Mouse (Mus musculus) monocyte, adult 5-6 weeks (primary cell): Measurements from ENCODE around the gene Gm11027. TPM values are rescaled to one million over a fixed set of nuclear protein-coding genes. Genes with fewer than 3 reads are reported as not detected.
A peak's percentile ranks its signal among the peaks of the same experiment; 100 is the strongest.
"Not testable (repeated sequence)": the region's sequence is repeated elsewhere in the genome, so short reads cannot be mapped to it uniquely, and the experiment has no call there.

ENCODE experiments used
- ATAC-seq: fragments of 153-309, 156-312 bp; replicated peaks from 2 replicates; pipeline ENCODE4 v1.8.0; 2017; ENCODE audit warnings: mild to moderate bottlenecking; ENCODE audit not compliant: low TSS enrichment, insufficient number of reproducible peaks, severe bottlenecking, poor library complexity, low FRiP score
- total RNA-seq: library from RNA; stranded (forward); fragments of 200-1000, 200-491, 200-594 nt; gene quantifications from 3 replicates; pipeline ENCODE4 v1.2.3, GENCODE M21; 2017

Gene Gm11027
- not detected in 3 replicates for total RNA-seq

DNA sequence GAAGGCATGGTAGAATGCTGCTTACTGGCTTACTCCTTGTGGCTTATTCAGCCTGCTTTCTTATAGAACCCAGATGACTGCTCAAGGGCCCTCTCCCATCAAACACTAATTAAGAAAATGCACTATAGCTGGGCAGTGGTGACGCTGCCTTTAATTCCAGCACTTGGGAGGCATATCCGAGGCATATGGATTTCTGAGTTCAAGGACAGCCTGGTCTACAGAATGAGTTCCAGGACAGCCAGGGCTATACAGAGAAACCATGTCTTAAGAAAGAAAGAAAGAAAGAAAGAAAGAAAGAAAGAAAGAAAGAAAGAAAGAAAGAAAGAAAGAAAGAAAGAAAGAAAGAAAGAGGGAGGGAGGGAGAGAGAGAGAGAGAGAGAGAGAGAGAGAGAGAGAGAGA is at the start of gene Gm11027:
Gm11027 (plus strand) TSS at position 301 of the 400 bp plus-strand sequence.
- ATAC-seq = not testable (repeated sequence)

DNA sequence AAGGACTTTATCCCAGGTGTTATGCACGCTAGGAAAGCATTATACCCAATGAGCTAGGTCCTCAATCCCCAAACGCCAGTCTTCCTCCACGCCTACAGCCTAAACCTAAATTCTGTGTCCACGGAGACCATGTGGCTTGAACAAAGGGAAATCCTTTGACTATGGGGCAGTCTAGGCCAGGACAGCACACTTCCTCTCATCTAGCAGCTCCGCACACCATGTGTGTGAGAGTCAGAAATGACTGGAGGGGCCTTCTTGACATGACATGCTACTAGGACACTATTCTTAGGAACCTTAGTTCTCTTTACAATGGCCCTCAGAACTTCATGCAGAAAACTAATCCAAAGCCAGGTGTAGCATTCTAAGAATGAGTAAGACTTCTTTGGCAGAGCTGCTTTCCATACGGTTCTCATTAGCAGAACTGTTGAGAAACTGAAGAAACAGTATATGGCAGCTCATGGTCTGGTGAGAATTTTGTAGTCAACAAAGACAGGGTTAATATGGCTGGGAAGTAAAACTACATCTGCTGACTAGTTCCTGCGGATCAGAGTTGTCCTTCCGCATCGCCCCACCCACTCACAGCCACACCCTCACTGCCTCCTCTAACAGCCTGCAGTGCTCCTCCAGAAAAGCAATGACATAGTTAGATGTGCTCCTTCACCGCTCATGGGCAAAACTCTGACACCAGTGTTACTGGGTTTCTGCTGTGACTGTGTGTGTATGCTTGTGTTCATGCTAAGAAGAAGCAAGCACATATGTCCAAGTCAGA is 48.7 kb upstream of the Gm11027 start:
- no peak for ATAC-seq

DNA sequence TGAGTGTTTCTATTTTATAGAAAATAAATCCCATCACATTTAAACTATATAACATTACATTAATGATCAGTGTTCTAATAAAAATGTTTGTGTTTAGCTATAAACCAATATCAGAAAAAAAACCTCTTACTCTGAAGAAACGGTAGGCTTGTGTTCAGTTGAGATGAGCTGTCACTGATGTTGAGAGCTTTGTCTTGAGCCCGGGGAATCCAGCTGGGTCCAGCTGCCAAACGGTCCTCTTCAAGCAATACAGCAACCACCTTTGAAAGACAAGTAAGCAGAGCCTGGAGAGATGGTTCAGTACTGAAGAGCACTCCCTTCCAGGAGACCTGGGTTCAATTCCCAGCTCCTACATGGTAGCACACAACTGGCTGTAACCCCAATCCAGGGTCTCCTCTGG is 45.7 kb upstream of the Gm11027 start:
- no peak for ATAC-seq

- ATAC-seq = no peak
These were observed 43.6 kb upstream of the Gm11027 start for GRCm38 (mm10) chr12:116231612-116232011.

- ATAC-seq = no peak
These were observed 43.1 kb upstream of the Gm11027 start for GRCm38 (mm10) chr12:116232061-116232460.

DNA sequence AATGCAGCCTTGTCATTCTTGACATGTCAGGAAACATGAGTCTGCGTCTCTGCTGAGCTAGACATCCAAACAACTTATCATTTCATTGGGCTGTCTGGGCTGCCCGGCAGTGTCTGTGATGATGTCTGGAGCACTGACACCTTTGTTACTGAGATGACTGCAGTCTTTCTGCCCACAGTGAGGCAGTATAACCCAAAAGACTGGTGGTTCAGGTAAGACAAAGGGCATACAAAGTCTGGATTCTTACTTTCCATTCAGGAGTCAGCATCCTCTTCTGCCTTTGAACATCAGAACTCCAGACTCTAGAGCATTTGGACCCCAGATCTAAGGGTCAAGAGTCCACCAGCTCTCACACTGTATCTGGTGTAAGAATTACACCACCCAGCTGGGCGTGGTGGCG is 39.8 kb upstream of the Gm11027 start:
- ATAC-seq = no peak

GRCm38 (mm10) chr12:116236658-116237057 is 38.5 kb upstream of the Gm11027 start:
- ATAC-seq = no peak

DNA sequence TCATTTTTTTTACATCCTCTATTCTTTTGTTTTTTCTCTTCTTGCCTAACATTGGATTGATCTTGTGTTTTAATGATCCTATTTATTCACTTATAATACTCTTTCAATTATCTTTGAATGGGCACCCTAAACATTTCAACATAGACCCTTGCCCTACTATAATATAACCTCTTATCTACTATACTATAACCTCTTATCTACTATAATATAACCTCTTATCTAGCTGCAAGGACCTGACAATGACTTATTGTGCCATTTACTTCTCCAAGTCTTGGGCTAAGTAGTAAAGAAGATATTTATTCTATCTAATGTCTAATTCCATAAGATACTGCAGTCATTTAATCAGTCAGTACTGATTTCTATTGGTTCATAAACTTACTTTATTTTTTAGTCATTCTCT is 36.8 kb upstream of the Gm11027 start:
- ATAC-seq = no peak

- ATAC-seq = no peak
These were observed 36.4 kb upstream of the Gm11027 start for GRCm38 (mm10) chr12:116238803-116239202.

DNA sequence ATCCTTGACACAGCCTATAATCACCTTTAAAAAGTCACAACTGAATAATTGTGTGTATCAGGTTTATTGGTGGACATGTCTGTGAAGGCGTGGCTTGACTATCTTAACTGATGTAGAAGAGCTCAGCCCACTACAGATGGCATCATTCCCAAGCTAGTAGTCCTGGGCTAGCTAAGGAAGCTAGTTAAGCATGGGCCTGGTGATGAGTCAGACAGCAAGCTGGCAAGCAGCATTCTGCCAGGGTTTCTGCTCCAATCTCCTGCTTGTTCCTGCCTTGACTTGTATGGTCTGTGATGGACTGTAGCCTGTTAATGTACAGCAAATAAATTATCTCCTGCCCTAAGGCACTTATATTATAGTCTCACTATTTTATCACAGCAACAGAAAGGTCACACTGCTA is 30.6 kb upstream of the Gm11027 start:
- ATAC-seq = no peak

GRCm38 (mm10) chr12:116254652-116255051 is 20.5 kb upstream of the Gm11027 start:
- no peak for ATAC-seq

GRCm38 (mm10) chr12:116255636-116256035 is 19.6 kb upstream of the Gm11027 start:
- no peak for ATAC-seq

- ATAC-seq = no peak
These were observed 16.9 kb upstream of the Gm11027 start for GRCm38 (mm10) chr12:116258321-116258720.

- ATAC-seq = peak; percentile 50
These were observed 12.4 kb upstream of the Gm11027 start, which contains the start of gene Wdr60 for GRCm38 (mm10) chr12:116262555-116263341. Gene Wdr60, minus strand, starts transcription at chr12:116263022.

DNA sequence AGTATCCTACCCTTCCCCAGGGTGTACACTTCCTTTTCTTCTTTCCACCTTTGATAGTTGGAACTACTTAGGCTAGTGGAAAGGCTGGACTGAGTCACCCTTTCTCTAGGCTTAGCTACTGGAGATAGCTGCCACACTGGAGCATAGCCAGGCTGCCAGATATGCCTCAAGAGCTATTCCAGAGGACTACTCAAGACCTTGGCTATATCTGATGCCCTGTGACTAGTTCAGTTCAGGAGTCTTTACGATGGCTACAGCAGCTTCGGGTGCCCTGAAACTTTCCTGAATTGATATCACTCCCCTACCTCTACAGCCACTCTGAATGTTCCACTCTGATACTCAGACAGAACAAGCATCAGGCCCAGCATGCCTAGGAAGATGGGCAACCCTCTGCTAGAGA is 10.4 kb upstream of the Gm11027 start:
- ATAC-seq = no peak

DNA sequence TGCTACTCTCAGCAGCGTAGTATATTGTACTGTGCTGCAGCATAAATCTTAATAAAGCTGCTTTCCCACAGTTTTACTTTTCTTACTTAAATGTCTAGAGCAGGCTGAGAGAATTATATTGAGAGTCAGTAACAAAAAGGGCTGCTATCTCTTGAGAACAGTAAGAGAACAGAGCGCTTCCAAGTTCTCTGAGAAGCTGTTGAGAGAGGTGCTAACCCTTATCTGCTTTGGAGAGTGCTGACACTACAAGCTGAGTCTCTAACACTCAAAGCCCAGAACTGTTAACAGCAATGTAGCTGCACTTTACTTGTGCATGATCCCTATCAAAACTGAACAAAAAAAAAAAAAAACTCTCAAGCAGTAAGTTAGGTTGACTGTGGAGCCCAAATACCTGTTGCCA is 9.9 kb upstream of the Gm11027 start:
- no peak for ATAC-seq

DNA sequence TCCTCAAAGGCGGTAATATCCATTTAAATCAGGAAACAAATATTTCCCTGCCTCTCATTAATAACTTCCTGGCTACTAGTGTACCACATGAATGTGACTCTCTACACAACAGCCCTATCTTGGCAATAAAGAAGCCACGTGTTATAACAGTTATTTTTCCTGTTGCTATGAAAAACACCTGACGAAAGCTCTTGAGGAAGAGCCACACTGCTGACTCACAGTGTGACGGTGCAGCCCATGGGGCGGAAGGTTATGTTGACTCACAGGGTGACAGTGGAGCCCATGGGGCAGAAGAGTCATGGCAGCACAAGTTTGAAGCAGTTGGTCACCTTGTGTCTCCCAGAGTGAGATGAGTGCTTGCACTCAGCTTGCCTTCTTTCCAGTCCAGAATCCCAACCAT is 5.7 kb upstream of the Gm11027 start:
- peak; percentile 50; the same call in 1 of the 2 replicates for ATAC-seq

DNA sequence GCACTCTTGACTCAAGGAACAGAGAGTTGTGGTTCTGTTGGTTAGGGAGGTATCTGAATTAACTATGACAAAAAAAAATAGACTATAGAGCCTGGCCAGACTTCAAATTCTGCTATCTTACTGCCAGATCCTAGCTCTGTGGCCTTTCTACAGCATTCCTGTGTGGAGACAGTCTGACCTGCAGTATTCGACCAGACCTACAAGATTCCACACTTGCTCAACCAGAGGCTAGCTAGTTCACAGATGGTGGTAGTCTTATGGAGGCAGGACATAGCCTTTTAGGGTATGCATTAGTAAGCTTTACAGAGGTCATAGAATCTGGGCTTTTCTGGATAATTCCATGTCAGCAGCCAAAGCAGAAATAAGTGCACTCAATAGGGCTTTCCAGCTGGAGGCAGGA is 4.6 kb upstream of the Gm11027 start:
- no peak for ATAC-seq

GRCm38 (mm10) chr12:116271071-116271470 is 4.1 kb upstream of the Gm11027 start:
- ATAC-seq = no peak

- no peak for ATAC-seq
These were observed 1.5 kb upstream of the Gm11027 start for GRCm38 (mm10) chr12:116273733-116274132.
